Mouse (Mus musculus): ENCODE results near the gene Rasgrf1. TPM values are rescaled to one million over a fixed set of nuclear protein-coding genes. Genes with fewer than 3 reads are reported as not detected.

Gene Rasgrf1
- polyA plus RNA-seq, 1 experiment from 2014 or later, result 0.08 TPM

- ATAC-seq (ENCODE audit: insufficient number of reproducible peaks, low FRiP score, low TSS enrichment, low read depth), result no peak
- Histone ChIP-seq H3K27me3 (ENCODE audit: control insufficient read depth, insufficient read depth, low read length) (no peaks in the 10 kb centered on the region), H3K9me3 (ENCODE audit: control insufficient read depth, low read length) (no peaks in the 10 kb centered on the region), H3K4me3 (ENCODE audit: low read depth, low read length) (no peak overlapping the region), H3K4me1 (ENCODE audit: control insufficient read depth, insufficient read depth, low read length) (no peaks in the 10 kb centered on the region), H3K36me3 (ENCODE audit: control insufficient read depth, insufficient read depth, low read length) (no peaks in the 10 kb centered on the region), H3K9ac (ENCODE audit: low read length) (no peak overlapping the region), H3K27ac (replicated peaks; ENCODE audit: low read depth, low read length) (no peak overlapping the region), H3K4me2 (ENCODE audit: low read depth, severe bottlenecking) (no peak overlapping the region)
- no peak for DNase-seq (ENCODE audit: low spot score)
- WGBS, result 84% methylated on average over 6 of the region's 6 CpGs
Observed at GRCm38 (mm10) chr9:90068786-90069185, 159.1 kb downstream of the Rasgrf1 start.

- Histone ChIP-seq H3K36me3 (ENCODE audit: control insufficient read depth, insufficient read depth, low read length) (no peaks in the 10 kb centered on the region), H3K9me3 (ENCODE audit: control insufficient read depth, low read length) (no peaks in the 10 kb centered on the region), H3K4me1 (ENCODE audit: control insufficient read depth, insufficient read depth, low read length) (no peaks in the 10 kb centered on the region), H3K4me2 (ENCODE audit: low read depth, severe bottlenecking) (no peak overlapping the region), H3K27me3 (ENCODE audit: control insufficient read depth, insufficient read depth, low read length) (no peaks in the 10 kb centered on the region), H3K4me3 (ENCODE audit: low read depth, low read length) (no peak overlapping the region), H3K27ac (replicated peaks; ENCODE audit: low read depth, low read length) (no peak overlapping the region), H3K9ac (ENCODE audit: low read length) (no peak overlapping the region)
- 75% methylated on average over 7 of the region's 7 CpGs for WGBS
- no peak for ATAC-seq (ENCODE audit: insufficient number of reproducible peaks, low FRiP score, low TSS enrichment, low read depth)
- DNase-seq (ENCODE audit: low spot score), result no peak
Observed at GRCm38 (mm10) chr9:90069485-90069884, 159.8 kb downstream of the Rasgrf1 start.

GRCm38 (mm10) chr9:90070174-90070573, 160.5 kb downstream of the Rasgrf1 start:
- Histone ChIP-seq H3K4me3 (ENCODE audit: low read depth, low read length) (no peak overlapping the region), H3K27me3 (ENCODE audit: control insufficient read depth, insufficient read depth, low read length) (no peaks in the 10 kb centered on the region), H3K36me3 (ENCODE audit: control insufficient read depth, insufficient read depth, low read length) (no peaks in the 10 kb centered on the region), H3K9ac (ENCODE audit: low read length) (no peak overlapping the region), H3K27ac (replicated peaks; ENCODE audit: low read depth, low read length) (no peak overlapping the region), H3K9me3 (ENCODE audit: control insufficient read depth, low read length) (no peaks in the 10 kb centered on the region), H3K4me2 (ENCODE audit: low read depth, severe bottlenecking) (no peak overlapping the region), H3K4me1 (ENCODE audit: control insufficient read depth, insufficient read depth, low read length) (no peaks in the 10 kb centered on the region)
- WGBS, result 81% methylated on average over 7 of the region's 7 CpGs
- ATAC-seq (ENCODE audit: insufficient number of reproducible peaks, low FRiP score, low TSS enrichment, low read depth), result no peak
- DNase-seq (ENCODE audit: low spot score), result no peak

- Histone ChIP-seq H3K27me3 (ENCODE audit: control insufficient read depth, insufficient read depth, low read length) (no peaks in the 10 kb centered on the region), H3K36me3 (ENCODE audit: control insufficient read depth, insufficient read depth, low read length) (no peaks in the 10 kb centered on the region), H3K9me3 (ENCODE audit: control insufficient read depth, low read length) (no peaks in the 10 kb centered on the region), H3K4me2 (ENCODE audit: low read depth, severe bottlenecking) (no peak overlapping the region), H3K4me1 (ENCODE audit: control insufficient read depth, insufficient read depth, low read length) (no peaks in the 10 kb centered on the region), H3K4me3 (ENCODE audit: low read depth, low read length) (no peak overlapping the region), H3K9ac (ENCODE audit: low read length) (no peak overlapping the region), H3K27ac (replicated peaks; ENCODE audit: low read depth, low read length) (no peak overlapping the region)
- 83% methylated on average over 4 of the region's 4 CpGs for WGBS
- DNase-seq (ENCODE audit: low spot score), result no peak
- ATAC-seq (ENCODE audit: insufficient number of reproducible peaks, low FRiP score, low TSS enrichment, low read depth), result no peak
Observed at GRCm38 (mm10) chr9:90075336-90075735, 165.6 kb downstream of the Rasgrf1 start.

- Histone ChIP-seq H3K27ac (replicated peaks; ENCODE audit: low read depth, low read length) (no peak overlapping the region), H3K9me3 (ENCODE audit: control insufficient read depth, low read length) (no peaks in the 10 kb centered on the region), H3K36me3 (ENCODE audit: control insufficient read depth, insufficient read depth, low read length) (no peaks in the 10 kb centered on the region), H3K4me2 (ENCODE audit: low read depth, severe bottlenecking) (no peak overlapping the region), H3K9ac (ENCODE audit: low read length) (no peak overlapping the region), H3K27me3 (ENCODE audit: control insufficient read depth, insufficient read depth, low read length) (no peaks in the 10 kb centered on the region), H3K4me1 (ENCODE audit: control insufficient read depth, insufficient read depth, low read length) (no peaks in the 10 kb centered on the region), H3K4me3 (ENCODE audit: low read depth, low read length) (no peak overlapping the region)
- no peak for DNase-seq (ENCODE audit: low spot score)
- no peak for ATAC-seq (ENCODE audit: insufficient number of reproducible peaks, low FRiP score, low TSS enrichment, low read depth)
- WGBS, result 82% methylated on average over 5 of the region's 5 CpGs
Observed at GRCm38 (mm10) chr9:90076131-90076530, 166.4 kb downstream of the Rasgrf1 start.

Other genes with a start within 250 kb of the Rasgrf1 start
- gene Tmed3, start 204.8 kb upstream of the Rasgrf1 start, polyA plus RNA-seq (2014; fragmentation: Nextera tagmentation; extraction: Ambion mirVana), result 50.4 and 51.5 TPM in 2 replicates
- gene Ankrd34c, start 171.4 kb upstream of the Rasgrf1 start, polyA plus RNA-seq (2014; fragmentation: Nextera tagmentation; extraction: Ambion mirVana), result not detected in 2 replicates
- 8.2 and 12.2 TPM in 2 replicates for gene Ctsh, start 144.2 kb downstream of the Rasgrf1 start, polyA plus RNA-seq (2014; fragmentation: Nextera tagmentation; extraction: Ambion mirVana)
- 470 and 473 TPM in 2 replicates for gene Morf4l1, start 204.9 kb downstream of the Rasgrf1 start, polyA plus RNA-seq (2014; fragmentation: Nextera tagmentation; extraction: Ambion mirVana)